Mouse (Mus musculus) lung, embryonic 14.5 days (tissue): ENCODE results near the gene Adprhl1. TPM values are rescaled to one million over a fixed set of nuclear protein-coding genes. Genes with fewer than 3 reads are reported as not detected.

ENCODE experiments used
- ATAC-seq: fragments of 200-750 bp; cut with Nextera tagmentation; 2 replicates; pipeline ENCODE4 v1.8.0; 2017; ENCODE audit warnings: mild to moderate bottlenecking, moderate TSS enrichment, moderate library complexity; ENCODE audit not compliant: insufficient read depth
- DNase-seq: peaks from one replicate; pipeline ENCODE4 v3.0.0-alpha.2; 2015
- H3K27ac ChIP-seq: fragments of 300-500 bp; sonication (generic); 2 replicates; pipeline ENCODE4 v1.5.1; 2014; ENCODE audit warnings: low read depth, mild to moderate bottlenecking, moderate library complexity
- H3K27me3 ChIP-seq: fragments of 300-500 bp; sonication (generic); 2 replicates; pipeline ENCODE4 v1.6.1; 2014; ENCODE audit warnings: low read length, control low read depth; ENCODE audit not compliant: insufficient read depth
- H3K36me3 ChIP-seq: fragments of 300-500 bp; sonication (generic); 2 replicates; pipeline ENCODE4 v1.6.1; 2014; ENCODE audit warnings: control low read depth; ENCODE audit not compliant: insufficient read depth
- H3K4me1 ChIP-seq: fragments of 300-500 bp; sonication (generic); 2 replicates; pipeline ENCODE4 v1.6.1; 2014; ENCODE audit warnings: antibody characterized with exemption, control low read depth; ENCODE audit not compliant: insufficient read depth
- H3K4me2 ChIP-seq: fragments of 300-500 bp; sonication (generic); 2 replicates; pipeline ENCODE4 v1.6.1; 2014; ENCODE audit warnings: mild to moderate bottlenecking
- H3K4me3 ChIP-seq: fragments of 300-500 bp; sonication (generic); 2 replicates; pipeline ENCODE4 v1.5.1; 2014; ENCODE audit warnings: low read depth, low read length
- H3K9ac ChIP-seq: fragments of 300-500 bp; sonication (generic); 2 replicates; pipeline ENCODE4 v1.6.1; 2014
- H3K9me3 ChIP-seq: fragments of 300-500 bp; sonication (generic); 2 replicates; pipeline ENCODE4 v1.6.1; 2016; ENCODE audit warnings: low read depth, low read length, control low read depth
- CTCF ChIP-seq: IDR thresholded peaks from 2 replicates; pipeline ENCODE4 v1.5.1; 2016; ENCODE audit warnings: antibody characterized with exemption, low read depth
- WGBS: fragments of 180-500 bp; shearing (Covaris S2); extraction: QIAGEN DNeasy Blood & Tissue Kit; methylation state at CpG from one replicate; pipeline ENCODE4 v1.1.7; 2014; 5-methylcytosine and 5-hydroxymethylcytosine counted together
- polyA plus RNA-seq: library from polyadenylated mRNA; unstranded; fragments of >200 nt; fragmentation: Nextera tagmentation; extraction: Ambion mirVana; gene quantifications from 2 replicates; pipeline ENCODE4 v1.2.1, GENCODE M21; 2014

Adprhl1 gene
- polyA plus RNA-seq, 1 experiment from 2014 or later = not detected

- Histone ChIP-seq H3K4me2 (no peak overlapping the region), H3K4me3 (no peak overlapping the region), H3K27me3 (peaks cover 29% of the 10 kb centered on the region), H3K4me1 (no peaks in the 10 kb centered on the region; the same call in 1 of the 2 replicates), H3K36me3 (no peaks in the 10 kb centered on the region), H3K27ac (no peak overlapping the region), H3K9ac (no peak overlapping the region), H3K9me3 (no peaks in the 10 kb centered on the region)
- no peak for TF ChIP-seq CTCF
- 59% methylated on average over 5 of the region's 5 CpGs for WGBS
- no peak for DNase-seq
- no peak for ATAC-seq
Measured at GRCm38 (mm10) chr8:13205311-13205710, 48.7 kb downstream of the Adprhl1 start.

- Histone ChIP-seq H3K4me2 (no peak overlapping the region), H3K9me3 (no peaks in the 10 kb centered on the region), H3K36me3 (no peaks in the 10 kb centered on the region), H3K4me3 (no peak overlapping the region), H3K4me1 (no peaks in the 10 kb centered on the region), H3K27ac (no peak overlapping the region), H3K9ac (no peak overlapping the region), H3K27me3 (peaks cover 36% of the 10 kb centered on the region)
- DNase-seq = no peak
- 55% methylated on average over 12 of the region's 12 CpGs for WGBS
- TF ChIP-seq CTCF = no peak
- ATAC-seq = no peak
Measured at GRCm38 (mm10) chr8:13204371-13205140, 49.4 kb downstream of the Adprhl1 start.

DNA sequence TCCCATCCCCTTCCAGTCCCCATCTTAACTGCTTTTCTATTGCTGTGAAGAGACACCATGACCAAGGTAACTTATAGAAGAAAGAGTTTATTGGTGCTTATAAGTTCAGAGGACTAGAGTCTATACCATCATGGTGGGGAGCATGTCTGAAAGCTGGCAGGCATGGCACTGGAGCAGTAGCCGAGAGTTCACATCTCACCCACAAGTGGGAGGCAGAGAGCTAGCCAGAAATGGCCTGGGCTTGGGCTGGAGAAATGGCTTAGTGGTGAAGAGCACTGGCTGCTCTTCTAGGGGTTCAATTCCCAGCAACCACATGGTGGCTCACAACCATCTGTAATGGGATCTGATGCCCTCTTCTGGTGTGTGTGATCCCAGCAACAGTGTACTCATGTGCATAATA lies 50.5 kb downstream of the Adprhl1 start:
- Histone ChIP-seq H3K36me3 (no peaks in the 10 kb centered on the region), H3K9me3 (no peaks in the 10 kb centered on the region), H3K4me2 (peak overlapping the region; percentile 18; the same call in 1 of the 2 replicates), H3K4me3 (no peak overlapping the region), H3K9ac (no peak overlapping the region), H3K4me1 (no peaks in the 10 kb centered on the region), H3K27me3 (peaks cover 39% of the 10 kb centered on the region), H3K27ac (no peak overlapping the region)
- no peak for DNase-seq
- peak; percentile 33; the same call in 1 of the 2 replicates for TF ChIP-seq CTCF
- ATAC-seq = no peak
- 72% methylated on average over 1 of the region's 1 CpGs for WGBS

DNA sequence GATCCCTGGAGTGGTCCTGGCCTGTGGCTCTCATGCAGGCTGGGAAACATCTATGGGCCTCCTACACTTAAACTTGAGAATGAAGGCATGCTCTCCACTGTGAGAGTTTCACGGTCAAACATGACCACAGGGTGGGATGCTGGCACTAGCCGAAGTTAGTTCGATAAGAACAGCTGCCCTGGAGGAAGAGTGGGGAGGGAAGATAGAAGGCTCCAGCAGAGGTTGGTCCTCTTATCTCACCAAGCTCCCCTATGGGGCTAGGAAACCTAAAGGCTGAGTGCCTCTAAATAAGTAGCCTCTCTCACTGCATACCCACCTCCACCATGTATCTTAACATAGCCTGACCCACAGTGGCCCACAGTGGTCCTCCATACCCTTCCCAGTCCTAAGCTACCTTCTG lies 51.2 kb downstream of the Adprhl1 start:
- H3K4me3 ChIP-seq = no peak overlapping the region
- no peak for TF ChIP-seq CTCF
- H3K4me2 ChIP-seq = peak overlapping the region; percentile 18; the same call in 1 of the 2 replicates
- H3K36me3 ChIP-seq = no peaks in the 10 kb centered on the region
- H3K9me3 ChIP-seq = no peaks in the 10 kb centered on the region
- no peak overlapping the region; the same call in 1 of the 2 replicates for H3K27ac ChIP-seq
- ATAC-seq = no peak
- H3K4me1 ChIP-seq = no peaks in the 10 kb centered on the region
- H3K9ac ChIP-seq = no peak overlapping the region
- WGBS = 70% methylated on average over 3 of the region's 3 CpGs
- peaks cover 39% of the 10 kb centered on the region for H3K27me3 ChIP-seq
- no peak for DNase-seq

GRCm38 (mm10) chr8:13202041-13202440 lies 51.9 kb downstream of the Adprhl1 start:
- Histone ChIP-seq H3K4me3 (peak overlapping the region; percentile 69; the same call in 1 of the 2 replicates), H3K9me3 (no peaks in the 10 kb centered on the region), H3K4me2 (no peak overlapping the region; the same call in 1 of the 2 replicates), H3K27ac (no peak overlapping the region), H3K27me3 (peaks cover 39% of the 10 kb centered on the region), H3K4me1 (no peaks in the 10 kb centered on the region), H3K36me3 (no peaks in the 10 kb centered on the region), H3K9ac (no peak overlapping the region)
- WGBS = 54% methylated on average over 3 of the region's 3 CpGs
- DNase-seq (no peak), ATAC-seq (no peak)
- no peak for TF ChIP-seq CTCF

- H3K4me1 ChIP-seq = no peaks in the 10 kb centered on the region
- no peak for TF ChIP-seq CTCF
- H3K4me3 ChIP-seq = peak overlapping the region; percentile 69
- H3K36me3 ChIP-seq = no peaks in the 10 kb centered on the region
- peaks cover 39% of the 10 kb centered on the region for H3K27me3 ChIP-seq
- H3K9me3 ChIP-seq = no peaks in the 10 kb centered on the region
- no peak overlapping the region; the same call in 1 of the 2 replicates for H3K27ac ChIP-seq
- DNase-seq = no peak
- 3% methylated on average over 18 of the region's 18 CpGs for WGBS
- no peak for ATAC-seq
- H3K9ac ChIP-seq = peak overlapping the region; percentile 34; the same call in 1 of the 2 replicates
- peak overlapping the region; percentile 94 for H3K4me2 ChIP-seq
Measured at GRCm38 (mm10) chr8:13201013-13201334, 53.0 kb downstream of the Adprhl1 start.

GRCm38 (mm10) chr8:13200301-13201012 lies 53.5 kb downstream of the Adprhl1 start, which contains the start of gene Grtp1:
TSS of gene Grtp1 (minus strand) at chr8:13200620.
- Histone ChIP-seq H3K36me3 (no peaks in the 10 kb centered on the region), H3K4me2 (peak within 1 kb of the TSS; percentile 94), H3K27ac (no peak within 1 kb of the TSS; the same call in 1 of the 2 replicates), H3K4me1 (no peaks in the 10 kb centered on the region), H3K9me3 (no peaks in the 10 kb centered on the region), H3K9ac (peak within 1 kb of the TSS; percentile 62), H3K27me3 (peaks cover 39% of the 10 kb centered on the region), H3K4me3 (peak within 1 kb of the TSS; percentile 69)
- ATAC-seq (peak; percentile 71), DNase-seq (peak; percentile 39)
- no peak for TF ChIP-seq CTCF
- 1% methylated on average over 56 of the region's 58 CpGs for WGBS
